Mouse (Mus musculus) CH12.LX (cell line): Measurements from ENCODE around the gene Igfbp1. TPM values are rescaled to one million over a fixed set of nuclear protein-coding genes. Genes with fewer than 3 reads are reported as not detected.

ENCODE experiments used
- DNase-seq: peaks from one replicate; pipeline ENCODE4 v3.0.0-alpha.2; 2013; ENCODE audit errors: extremely low read depth
- H3K27ac ChIP-seq: 2 replicates; pipeline ENCODE4 v1.5.1; 2012; ENCODE audit warnings: low read depth, mild to moderate bottlenecking, control low read depth, moderate library complexity; ENCODE audit not compliant: insufficient read depth
- H3K27me3 ChIP-seq: replicated peaks from 2 replicates; pipeline ENCODE3; 2012; ENCODE audit warnings: inconsistent platforms
- H3K36me3 ChIP-seq, 2 experiments: replicated peaks in 1 of 2; 2 replicates each; pipeline versions ENCODE3 to v1.6.1; 2012; ENCODE audit warnings: inconsistent platforms in 1 of 2, low read length in 1 of 2, mild to moderate bottlenecking in 1 of 2, mixed read lengths in 1 of 2, moderate library complexity in 1 of 2; ENCODE audit not compliant: control insufficient read depth in 1 of 2, insufficient read depth in 1 of 2
- H3K4me1 ChIP-seq, 2 experiments: 2 replicates each; pipeline ENCODE4 v1.6.1; 2012; ENCODE audit warnings: inconsistent platforms in 1 of 2, moderate library complexity in 1 of 2; ENCODE audit not compliant: insufficient read depth in 2 of 2, control insufficient read depth in 1 of 2
- H3K4me2 ChIP-seq: 2 replicates; pipeline ENCODE4 v1.6.1; 2012; ENCODE audit warnings: low read depth, mild to moderate bottlenecking, control low read depth; ENCODE audit not compliant: poor library complexity, insufficient read depth, severe bottlenecking
- H3K4me3 ChIP-seq, 3 experiments: fragments of 150-350 bp in 1 of 3; sonication (generic) in 1 of 3; replicated peaks in 1 of 3; 2 replicates each; pipeline versions ENCODE3 to v1.5.1; 2011 to 2012; ENCODE audit warnings: low read depth in 2 of 3, low read length in 2 of 3, mild to moderate bottlenecking in 2 of 3, moderate library complexity in 2 of 3, control low read depth in 1 of 3, improper control_type of control experiment in 1 of 3, inconsistent platforms in 1 of 3, mixed read lengths in 1 of 3; ENCODE audit not compliant: poor library complexity in 1 of 3
- H3K79me2 ChIP-seq: replicated peaks from 2 replicates; pipeline ENCODE4 v1.6.1; 2012; ENCODE audit warnings: mild to moderate bottlenecking, moderate library complexity; ENCODE audit not compliant: control insufficient read depth, poor library complexity, insufficient read depth, severe bottlenecking; ENCODE audit errors: extremely low read depth
- H3K9ac ChIP-seq: 2 replicates; pipeline ENCODE4 v1.6.1; 2012; ENCODE audit warnings: low read depth, mild to moderate bottlenecking, control low read depth, moderate library complexity; ENCODE audit not compliant: insufficient read depth
- H3K9me3 ChIP-seq: replicated peaks from 2 replicates; pipeline ENCODE3; 2012; ENCODE audit warnings: low read length, inconsistent platforms, mixed read lengths
- BHLHE40 ChIP-seq: IDR thresholded peaks from 2 replicates; pipeline ENCODE4 v1.6.1; 2011; ENCODE audit warnings: mild to moderate bottlenecking, low read depth, low read length, improper control_type of control experiment
- CHD1 ChIP-seq: IDR thresholded peaks from 2 replicates; pipeline ENCODE4 v1.6.1; 2012; ENCODE audit warnings: low read depth, low read length, improper control_type of control experiment, inconsistent platforms
- CHD2 ChIP-seq: IDR thresholded peaks from 2 replicates; pipeline ENCODE4 v1.6.1; 2011; ENCODE audit warnings: low read length, improper control_type of control experiment
- CTCF ChIP-seq, 2 experiments: IDR thresholded peaks in 1 of 2; conservative IDR thresholded peaks in 1 of 2; 2 replicates each; pipeline ENCODE4 v1.5.1; 2011 to 2012; ENCODE audit warnings: low read depth in 2 of 2, low read length in 2 of 2, improper control_type of control experiment in 1 of 2, inconsistent platforms in 1 of 2, mild to moderate bottlenecking in 1 of 2, moderate library complexity in 1 of 2
- E2F4 ChIP-seq: IDR thresholded peaks from 2 replicates; pipeline ENCODE4 v1.6.1; 2011; ENCODE audit warnings: low read depth, low read length, improper control_type of control experiment; ENCODE audit not compliant: insufficient replicate concordance
- ELF1 ChIP-seq: IDR thresholded peaks from 2 replicates; pipeline ENCODE4 v1.6.1; 2014; ENCODE audit warnings: low read depth, mild to moderate bottlenecking, inconsistent platforms, low read length, improper control_type of control experiment
- EP300 ChIP-seq: IDR thresholded peaks from 2 replicates; pipeline ENCODE4 v1.6.1; 2011; ENCODE audit warnings: low read length, improper control_type of control experiment
- ETS1 ChIP-seq: conservative IDR thresholded peaks from 2 replicates; pipeline ENCODE4 v1.6.1; 2012; ENCODE audit warnings: low read depth, mild to moderate bottlenecking, inconsistent platforms, low read length, improper control_type of control experiment, moderate library complexity
- HCFC1 ChIP-seq: IDR thresholded peaks from 2 replicates; pipeline ENCODE4 v1.6.1; 2012; ENCODE audit warnings: low read depth, mild to moderate bottlenecking, inconsistent platforms, low read length, improper control_type of control experiment
- IRF4 ChIP-seq: IDR thresholded peaks from 2 replicates; pipeline ENCODE4 v1.6.1; 2014; ENCODE audit warnings: low read depth, mild to moderate bottlenecking, inconsistent platforms, low read length, improper control_type of control experiment
- MAX ChIP-seq: IDR thresholded peaks from 2 replicates; pipeline ENCODE4 v1.6.1; 2011; ENCODE audit warnings: low read length, improper control_type of control experiment
- MAZ ChIP-seq: IDR thresholded peaks from 2 replicates; pipeline ENCODE4 v1.6.1; 2012; ENCODE audit warnings: low read depth, mild to moderate bottlenecking, inconsistent platforms, low read length, improper control_type of control experiment, moderate library complexity
- MEF2A ChIP-seq: IDR thresholded peaks from 2 replicates; pipeline ENCODE4 v1.6.1; 2014; ENCODE audit warnings: low read depth, mild to moderate bottlenecking, inconsistent platforms, low read length, improper control_type of control experiment, borderline replicate concordance
- MYC ChIP-seq: IDR thresholded peaks from 2 replicates; pipeline ENCODE4 v1.6.1; 2011; ENCODE audit warnings: low read depth, mild to moderate bottlenecking, improper control_type of control experiment, low read length
- NELFE ChIP-seq: IDR thresholded peaks from 2 replicates; pipeline ENCODE4 v1.6.1; 2011; ENCODE audit warnings: low read depth, low read length, improper control_type of control experiment
- PAX5 ChIP-seq: IDR thresholded peaks from 2 replicates; pipeline ENCODE4 v1.6.1; 2012; ENCODE audit warnings: low read length, inconsistent platforms, mixed read lengths
- POLR2A ChIP-seq: IDR thresholded peaks from 2 replicates; pipeline ENCODE4 v1.6.1; 2011; ENCODE audit warnings: low read depth, mild to moderate bottlenecking, improper control_type of control experiment, low read length
- POLR2AphosphoS2 ChIP-seq: IDR thresholded peaks from 2 replicates; pipeline ENCODE4 v1.6.1; 2011; ENCODE audit warnings: low read depth, low read length, improper control_type of control experiment
- RAD21 ChIP-seq: IDR thresholded peaks from 2 replicates; pipeline ENCODE4 v1.6.1; 2011; ENCODE audit warnings: low read depth, mild to moderate bottlenecking, low read length, improper control_type of control experiment, moderate library complexity
- SIN3A ChIP-seq: IDR thresholded peaks from 2 replicates; pipeline ENCODE4 v1.6.1; 2012; ENCODE audit warnings: low read length, improper control_type of control experiment, inconsistent platforms
- TBP ChIP-seq: conservative IDR thresholded peaks from 2 replicates; pipeline ENCODE4 v1.6.1; 2011; ENCODE audit warnings: low read depth, low read length, improper control_type of control experiment
- UBTF ChIP-seq: IDR thresholded peaks from 2 replicates; pipeline ENCODE4 v1.6.1; 2012; ENCODE audit warnings: low read depth, mild to moderate bottlenecking, inconsistent platforms, low read length, improper control_type of control experiment, moderate library complexity
- USF1 ChIP-seq: IDR thresholded peaks from 2 replicates; pipeline ENCODE4 v1.6.1; 2014; ENCODE audit warnings: low read depth, mild to moderate bottlenecking, inconsistent platforms, low read length, improper control_type of control experiment
- USF2 ChIP-seq: conservative IDR thresholded peaks from 2 replicates; pipeline ENCODE4 v1.6.1; 2011; ENCODE audit warnings: low read depth, low read length, improper control_type of control experiment
- ZC3H11A ChIP-seq: IDR thresholded peaks from 2 replicates; pipeline ENCODE4 v1.6.1; 2012; ENCODE audit warnings: low read depth, mild to moderate bottlenecking, inconsistent platforms, low read length, improper control_type of control experiment
- ZKSCAN1 ChIP-seq: IDR thresholded peaks from 2 replicates; pipeline ENCODE4 v1.6.1; 2012; ENCODE audit warnings: low read depth, inconsistent platforms, low read length, improper control_type of control experiment, borderline replicate concordance
- ZNF384 ChIP-seq: IDR thresholded peaks from 2 replicates; pipeline ENCODE4 v1.6.1; 2012; ENCODE audit warnings: low read depth, low read length, improper control_type of control experiment, inconsistent platforms
- dilution Hi-C: fragments of 300-500 bp; cut with MboI; formaldehyde crosslinking; loops from 2 replicates; pipeline ENCODE4 v1.14.3; 2020; ENCODE audit warnings: low sequenced_read_pairs; ENCODE audit not compliant: extremely low pct_unique_long_range_greater_than_20kb, extremely low pct_ligation_motif_present
- in situ Hi-C: fragments of 300-500 bp; cut with MboI; formaldehyde crosslinking; loops from 3 replicates; pipeline ENCODE4 v1.14.3; 2019; ENCODE audit warnings: low sequenced_read_pairs, low pct_ligation_motif_present, low pct_unique_long_range_greater_than_20kb, mixed read lengths
- polyA plus RNA-seq: library from polyadenylated mRNA; unstranded; fragments of >175 nt; gene quantifications from 2 replicates; pipeline ENCODE4 v1.2.1, GENCODE M21; 2012; ENCODE audit warnings: low read depth; ENCODE audit not compliant: insufficient read length
- total RNA-seq, 2 experiments: library from RNA; depleted of rRNA; stranded (reverse); fragments of 300-350 nt in 1 of 2; fragments of >200 nt in 1 of 2; gene quantifications; 2 replicates each; pipeline ENCODE4 v1.2.3; 2012 to 2014

Gene Igfbp1
- total and polyA plus RNA-seq, 3 experiments, result not detected

DNA sequence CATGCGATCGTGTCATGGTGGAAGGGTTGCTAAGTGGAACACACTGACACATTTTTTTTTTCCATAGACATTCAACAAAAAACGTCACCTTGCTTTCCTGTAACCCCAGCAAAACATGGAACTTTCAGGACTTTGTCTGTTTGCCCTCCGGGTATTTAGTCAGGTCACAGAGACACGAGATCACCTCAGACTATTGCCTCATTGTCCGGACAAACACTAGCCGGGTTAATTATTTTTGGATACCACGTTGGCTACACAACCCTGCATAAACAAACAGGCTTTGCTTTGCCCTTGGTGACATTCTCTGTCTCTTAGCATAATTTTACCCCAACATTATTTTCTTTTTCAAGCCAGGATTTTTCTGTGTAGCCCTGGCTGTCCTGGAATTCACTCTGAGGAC lies 44.5 kb upstream of the Igfbp1 start:
- Histone ChIP-seq H3K9ac (no peak overlapping the region), H3K4me2 (no peak overlapping the region), H3K27ac (no peak overlapping the region), H3K9me3 (peaks cover 2% of the 10 kb centered on the region), H3K79me2 (no peaks in the 10 kb centered on the region), H3K4me1 (no peaks in the 10 kb centered on the region), H3K27me3 (peaks cover 79% of the 10 kb centered on the region), H3K36me3 (no peaks in the 10 kb centered on the region), H3K4me3 (no peak overlapping the region)
- no peak for DNase-seq
- in situ Hi-C loops, result loop anchor here (25.0 kb wide), 1 partner anchor 491 kb away; the partner anchor contains the start of gene Ramp3
- dilution Hi-C loops, result no loop called here
- TF ChIP-seq CHD1 (no peak), HCFC1 (no peak), ZNF384 (no peak), UBTF (no peak), ZKSCAN1 (no peak), SIN3A (no peak), CHD2 (no peak), TBP (no peak), MYC (no peak), MEF2A (no peak), EP300 (no peak), ELF1 (no peak), USF1 (no peak), IRF4 (no peak), PAX5 (no peak), ZC3H11A (no peak), BHLHE40 (no peak), E2F4 (no peak), POLR2A (no peak)

DNA sequence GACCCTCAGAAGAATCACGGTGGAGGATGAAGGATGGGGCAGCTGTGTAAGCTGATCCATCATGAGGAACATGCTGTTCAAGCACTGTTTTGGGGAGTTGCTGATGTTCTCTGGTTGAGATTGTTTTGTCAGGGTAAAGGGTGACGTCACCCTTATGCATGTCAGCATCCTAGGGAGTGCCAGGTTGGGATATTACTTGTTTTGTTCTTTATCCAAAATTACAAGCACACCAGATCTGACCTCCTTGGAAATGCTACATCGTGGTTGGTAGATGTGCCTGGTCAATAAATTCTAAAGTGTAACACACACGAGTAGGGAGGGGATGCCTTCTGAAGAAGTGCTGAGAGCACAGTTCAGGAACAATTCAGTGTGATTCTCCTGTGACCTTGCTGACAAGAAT lies 41.2 kb upstream of the Igfbp1 start:
- dilution Hi-C loops (no loop called here), in situ Hi-C loops (loop anchor here (25.0 kb wide), 1 partner anchor 494 kb away; the partner anchor contains the start of gene Ramp3)
- DNase-seq, result no peak
- no peak for TF ChIP-seq RAD21
- no peak for TF ChIP-seq NELFE
- no peak for TF ChIP-seq EP300
- TF ChIP-seq MAZ, result no peak
- TF ChIP-seq POLR2AphosphoS2, result no peak
- no peak for TF ChIP-seq ETS1
- TF ChIP-seq CTCF (conservative IDR thresholded peaks at IDR 0.05 in 1 of 2, IDR thresholded peaks at IDR 0.05 in 1 of 2; ENCODE audit: low read depth in 2 of 2, low read length in 2 of 2), result no peak
- TF ChIP-seq CHD1, result no peak
- no peak for TF ChIP-seq MAX
- no peak for TF ChIP-seq POLR2A
- TF ChIP-seq MEF2A, result no peak
- TF ChIP-seq USF2, result no peak
- no peak for TF ChIP-seq ZKSCAN1
- TF ChIP-seq, all 38 proteins: peak for 0
- Histone ChIP-seq H3K4me1 (no peaks in the 10 kb centered on the region), H3K36me3 (no peaks in the 10 kb centered on the region), H3K9ac (no peak overlapping the region), H3K27ac (no peak overlapping the region), H3K9me3 (peaks cover 2% of the 10 kb centered on the region), H3K4me3 (no peak overlapping the region), H3K4me2 (no peak overlapping the region), H3K27me3 (peaks cover 75% of the 10 kb centered on the region), H3K79me2 (no peaks in the 10 kb centered on the region)
